Mouse (Mus musculus): Measurements from ENCODE around the gene Lctl. TPM values are rescaled to one million over a fixed set of nuclear protein-coding genes. Genes with fewer than 3 reads are reported as not detected.

The Lctl gene
- total and polyA plus RNA-seq, 3 experiments: 0.21 to 0.38 TPM; not detected in 1

- H3K27ac ChIP-seq (ENCODE audit: insufficient read depth, low read depth): no peak overlapping the region
- no peaks in the 10 kb centered on the region for H3K36me3 ChIP-seq (replicated peaks in 1 of 2; ENCODE audit: control insufficient read depth in 1 of 2, insufficient read depth in 1 of 2, low read length in 1 of 2)
- no peak overlapping the region for H3K9ac ChIP-seq (ENCODE audit: insufficient read depth, low read depth)
- in situ Hi-C loops (cut with MboI; ENCODE audit: low pct_ligation_motif_present, low pct_unique_long_range_greater_than_20kb, low sequenced_read_pairs): no loop called here
- H3K9me3 ChIP-seq (replicated peaks; ENCODE audit: low read length): peaks cover 3% of the 10 kb centered on the region
- no peak overlapping the region for H3K4me3 ChIP-seq (replicated peaks in 1 of 3; ENCODE audit: low read depth in 2 of 3, low read length in 2 of 3, poor library complexity in 1 of 3)
- H3K4me1 ChIP-seq (ENCODE audit: control insufficient read depth in 1 of 2, insufficient read depth in 2 of 2): peaks cover 2 to 8% of the 10 kb centered on the region in 2 experiments; a peak in 1 of 4 replicates
- H3K4me2 ChIP-seq (ENCODE audit: insufficient read depth, low read depth, poor library complexity, severe bottlenecking): no peak overlapping the region
- dilution Hi-C loops (cut with MboI; ENCODE audit: extremely low pct_ligation_motif_present, extremely low pct_unique_long_range_greater_than_20kb, low sequenced_read_pairs): no loop called here
- no peaks in the 10 kb centered on the region for H3K27me3 ChIP-seq (replicated peaks)
- no peaks in the 10 kb centered on the region for H3K79me2 ChIP-seq (replicated peaks; ENCODE audit: control insufficient read depth, extremely low read depth, insufficient read depth, poor library complexity, severe bottlenecking)
- DNase-seq (ENCODE audit: extremely low read depth): no peak
- TF ChIP-seq GABPA (IDR thresholded peaks at IDR 0.05; ENCODE audit: insufficient replicate concordance, low read depth, low read length) (no peak), ZMIZ1 (IDR thresholded peaks at IDR 0.05; ENCODE audit: low read depth, low read length) (no peak), MAX (IDR thresholded peaks at IDR 0.05; ENCODE audit: low read length) (no peak), EP300 (IDR thresholded peaks at IDR 0.05; ENCODE audit: low read length) (no peak), ZKSCAN1 (IDR thresholded peaks at IDR 0.05; ENCODE audit: borderline replicate concordance, low read depth, low read length) (no peak), POLR2AphosphoS2 (IDR thresholded peaks at IDR 0.05; ENCODE audit: low read depth, low read length) (no peak), TBP (conservative IDR thresholded peaks at IDR 0.05; ENCODE audit: low read depth, low read length) (no peak), BHLHE40 (IDR thresholded peaks at IDR 0.05; ENCODE audit: low read depth, low read length) (no peak), MXI1 (IDR thresholded peaks at IDR 0.05; ENCODE audit: low read depth, low read length) (no peak), SIN3A (IDR thresholded peaks at IDR 0.05; ENCODE audit: low read length) (no peak), RAD21 (IDR thresholded peaks at IDR 0.05; ENCODE audit: low read depth, low read length) (no peak), RCOR1 (conservative IDR thresholded peaks at IDR 0.05; ENCODE audit: low read depth, low read length) (no peak), CHD2 (IDR thresholded peaks at IDR 0.05; ENCODE audit: low read length) (no peak), IRF4 (IDR thresholded peaks at IDR 0.05; ENCODE audit: low read depth, low read length) (no peak), JUND (conservative IDR thresholded peaks at IDR 0.05; ENCODE audit: low read depth, low read length) (no peak), MAFK (IDR thresholded peaks at IDR 0.05; ENCODE audit: insufficient replicate concordance, low read length) (no peak), ZC3H11A (IDR thresholded peaks at IDR 0.05; ENCODE audit: low read depth, low read length) (no peak), ETS1 (conservative IDR thresholded peaks at IDR 0.05; ENCODE audit: low read depth, low read length) (no peak), POLR2A (IDR thresholded peaks at IDR 0.05; ENCODE audit: low read depth, low read length) (no peak)
These were observed 22.9 kb upstream of the Lctl start for GRCm38 (mm10) chr9:64094083-64094482.

- H3K79me2 ChIP-seq (replicated peaks; ENCODE audit: control insufficient read depth, extremely low read depth, insufficient read depth, poor library complexity, severe bottlenecking): no peaks in the 10 kb centered on the region
- dilution Hi-C loops (cut with MboI; ENCODE audit: extremely low pct_ligation_motif_present, extremely low pct_unique_long_range_greater_than_20kb, low sequenced_read_pairs): no loop called here
- no peak overlapping the region for H3K4me2 ChIP-seq (ENCODE audit: insufficient read depth, low read depth, poor library complexity, severe bottlenecking)
- H3K4me1 ChIP-seq (ENCODE audit: control insufficient read depth in 1 of 2, insufficient read depth in 2 of 2): no peaks in the 10 kb centered on the region; a peak in 1 of 4 replicates
- in situ Hi-C loops (cut with MboI; ENCODE audit: low pct_ligation_motif_present, low pct_unique_long_range_greater_than_20kb, low sequenced_read_pairs): loop anchor here (5.0 kb wide), 1 partner anchor 181 kb away; no protein-coding TSS in a partner anchor
- no peak overlapping the region for H3K27ac ChIP-seq (ENCODE audit: insufficient read depth, low read depth)
- H3K4me3 ChIP-seq (replicated peaks in 1 of 3; ENCODE audit: low read depth in 2 of 3, low read length in 2 of 3, poor library complexity in 1 of 3): no peak overlapping the region
- no peaks in the 10 kb centered on the region for H3K36me3 ChIP-seq (replicated peaks in 1 of 2; ENCODE audit: control insufficient read depth in 1 of 2, insufficient read depth in 1 of 2, low read length in 1 of 2)
- H3K9ac ChIP-seq (ENCODE audit: insufficient read depth, low read depth): no peak overlapping the region
- no peaks in the 10 kb centered on the region for H3K27me3 ChIP-seq (replicated peaks)
- TF ChIP-seq CTCF (conservative IDR thresholded peaks at IDR 0.05 in 1 of 2, IDR thresholded peaks at IDR 0.05 in 1 of 2; ENCODE audit: low read depth in 2 of 2, low read length in 2 of 2) (peak in 1 of 2 experiments; percentile 32; a peak in 2 of 4 replicates), RAD21 (IDR thresholded peaks at IDR 0.05; ENCODE audit: low read depth, low read length) (peak; percentile 25), KAT2A (IDR thresholded peaks at IDR 0.05; ENCODE audit: insufficient replicate concordance, low read length) (no peak), UBTF (IDR thresholded peaks at IDR 0.05; ENCODE audit: low read depth, low read length) (no peak)
- DNase-seq (ENCODE audit: extremely low read depth): no peak
- no peaks in the 10 kb centered on the region for H3K9me3 ChIP-seq (replicated peaks; ENCODE audit: low read length)
These were observed 18.7 kb upstream of the Lctl start for GRCm38 (mm10) chr9:64098282-64098681.
